Mouse (Mus musculus) thymus, adult 18-20 months (tissue): ENCODE data around the gene Tango6.

Source experiments
- DNase-seq, 2 experiments: peaks; one replicate each; pipeline ENCODE4 v3.0.0; 2022; ENCODE audit warnings: mixed read lengths in 2 of 2

Tango6 gene

DNA sequence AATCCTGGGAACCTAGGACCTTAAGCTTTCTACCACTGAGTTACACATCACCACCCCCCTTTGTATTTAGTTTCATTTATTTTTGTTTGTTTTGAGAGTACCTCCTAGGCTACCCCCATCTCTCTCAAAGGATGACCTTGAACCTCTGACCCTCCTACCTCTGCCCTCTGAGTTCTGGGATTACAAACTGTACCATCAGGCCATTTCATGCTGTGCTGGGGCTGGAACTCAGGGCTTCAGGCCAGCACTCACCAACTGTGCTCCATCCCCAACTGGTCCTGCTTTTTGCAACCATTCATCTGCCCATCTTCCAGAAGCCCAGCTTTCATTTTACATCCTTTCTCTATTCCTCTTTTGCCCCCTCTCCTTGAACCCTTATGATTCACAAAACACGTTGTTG is 81.7 kb downstream of the Tango6 start:
- no peak for DNase-seq

GRCm38 (mm10) chr8:106765570-106765969 is 82.7 kb downstream of the Tango6 start:
- no peak for DNase-seq

DNA sequence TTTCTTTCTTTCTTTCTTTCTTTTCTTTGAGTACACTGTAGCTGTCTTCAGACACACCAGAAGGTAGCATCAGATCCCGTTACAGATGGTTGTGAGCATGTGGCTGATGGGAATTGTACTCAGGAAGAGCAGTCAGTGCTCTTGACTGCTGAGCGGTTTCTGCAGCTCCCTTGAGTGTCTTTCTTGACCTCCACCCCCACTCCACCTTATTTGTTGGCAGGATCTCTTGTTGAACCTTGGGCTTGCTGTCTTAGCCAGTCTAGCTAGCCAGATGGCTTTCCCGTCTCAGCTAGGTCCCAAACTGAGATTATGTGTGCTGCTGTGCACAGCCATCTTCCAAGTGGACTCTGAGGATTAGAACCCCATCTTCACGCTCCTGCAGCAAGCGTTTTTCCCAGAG is 83.9 kb downstream of the Tango6 start:
- DNase-seq, result no peak

- DNase-seq, result no peak
These were observed 86.4 kb downstream of the Tango6 start for GRCm38 (mm10) chr8:106769147-106769805.

DNA sequence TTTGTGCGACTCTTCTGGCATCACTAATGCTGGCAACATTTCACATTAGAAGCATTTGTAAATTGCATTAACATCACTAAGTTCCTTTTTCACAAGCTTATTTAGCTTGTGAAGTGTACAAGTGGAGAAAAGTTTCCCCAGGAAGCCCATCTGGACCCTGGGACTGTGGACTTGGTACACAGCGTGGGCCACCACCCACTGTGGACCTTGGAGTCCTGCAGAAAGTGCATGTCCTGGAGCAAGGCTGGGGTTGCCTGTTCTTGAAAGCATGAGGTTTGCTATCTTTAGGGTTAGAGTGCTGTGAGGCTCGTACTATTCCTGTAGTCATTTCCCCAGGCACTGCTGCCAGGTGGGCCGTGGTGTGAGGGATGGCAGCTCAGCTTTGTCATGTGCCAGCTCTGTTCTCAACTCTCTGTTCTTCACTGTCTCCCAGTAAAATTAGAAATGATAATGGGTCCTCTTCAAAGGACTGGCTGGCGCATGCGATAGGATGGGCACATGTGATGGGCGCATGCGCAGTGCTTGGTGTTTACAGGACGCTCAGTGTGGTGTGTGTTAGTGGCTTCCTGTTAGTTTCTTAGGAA is 87.8 kb downstream of the Tango6 start:
- DNase-seq, result no peak

DNA sequence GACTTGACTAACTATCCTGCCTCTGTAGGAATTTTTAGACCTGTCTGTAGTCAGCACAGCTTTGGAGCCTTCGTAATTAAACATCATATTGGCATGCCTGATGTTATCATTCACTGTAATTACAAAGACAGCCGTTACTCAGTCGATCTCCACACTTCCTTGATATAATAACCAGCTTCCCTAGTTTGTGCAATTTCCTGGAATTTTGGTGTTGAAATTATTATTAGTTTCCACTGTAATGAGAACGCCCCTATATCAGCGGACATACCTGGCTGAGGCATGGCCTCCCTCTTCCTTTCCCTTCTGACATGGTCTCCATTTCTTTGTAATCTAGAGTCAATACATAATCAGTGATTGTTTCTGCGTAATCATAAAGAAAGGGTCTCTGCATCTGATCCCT is 89.2 kb downstream of the Tango6 start:
- DNase-seq, result no peak

DNA sequence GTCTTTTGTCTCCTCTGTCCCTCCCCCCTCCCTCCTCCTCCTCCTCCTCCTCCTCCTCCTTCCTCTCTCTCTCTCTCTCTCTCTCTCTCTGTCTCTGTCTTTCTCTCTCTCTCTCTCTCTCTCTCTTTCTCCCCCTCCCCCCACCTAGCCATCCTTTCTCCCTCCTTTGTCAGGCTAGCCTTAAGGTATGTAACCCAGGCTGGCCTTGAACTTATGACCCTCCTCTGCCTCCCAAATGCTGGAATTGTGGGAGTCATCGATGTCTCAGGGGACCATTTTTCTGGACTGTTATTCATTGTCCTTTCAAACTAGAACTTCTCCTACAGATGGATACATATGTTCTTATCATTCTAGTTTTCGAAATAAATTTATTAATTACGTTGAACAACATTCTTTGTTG is 89.6 kb downstream of the Tango6 start:
- no peak for DNase-seq

GRCm38 (mm10) chr8:106774567-106775320 is 91.9 kb downstream of the Tango6 start:
- DNase-seq, result no peak

DNA sequence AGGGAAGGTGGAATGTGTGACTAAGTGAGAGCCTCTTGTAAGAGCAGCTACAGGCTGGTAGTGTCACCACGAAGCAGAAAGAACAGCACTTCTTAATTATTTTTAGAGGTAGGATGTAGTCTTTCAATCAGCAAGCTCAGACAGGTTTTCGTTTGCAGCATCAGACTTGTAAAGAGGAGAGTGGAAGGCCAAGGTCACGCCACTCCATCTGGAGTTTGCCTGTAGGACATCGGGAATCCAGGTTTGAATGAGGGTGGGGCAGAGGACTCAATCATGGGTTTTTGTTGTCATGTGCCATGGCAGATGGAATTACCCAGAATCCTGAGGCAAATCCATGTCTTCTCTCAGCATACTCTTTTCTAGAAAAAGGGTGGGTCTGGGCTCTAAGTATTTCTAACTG is 106.8 kb downstream of the Tango6 start:
- no peak for DNase-seq

DNA sequence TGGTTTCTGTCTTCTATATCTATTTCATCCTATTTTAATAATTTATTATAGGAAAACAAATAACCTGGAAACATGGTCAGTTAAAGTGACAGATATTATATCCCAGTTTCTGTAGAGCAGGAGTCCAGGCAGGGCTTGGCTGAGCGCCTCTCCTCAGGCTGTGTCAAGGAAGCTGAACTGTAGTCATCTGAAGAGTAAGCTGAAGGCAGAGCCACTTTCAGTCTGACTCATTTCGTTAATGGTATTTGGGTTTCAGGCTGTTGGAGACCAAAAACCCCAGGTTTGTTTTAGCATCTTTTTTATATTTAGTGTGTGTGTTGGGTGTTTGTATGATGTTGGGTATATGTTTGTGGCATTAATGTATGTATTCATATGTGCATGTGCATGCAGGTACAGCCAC is 112.0 kb downstream of the Tango6 start:
- no peak for DNase-seq

DNA sequence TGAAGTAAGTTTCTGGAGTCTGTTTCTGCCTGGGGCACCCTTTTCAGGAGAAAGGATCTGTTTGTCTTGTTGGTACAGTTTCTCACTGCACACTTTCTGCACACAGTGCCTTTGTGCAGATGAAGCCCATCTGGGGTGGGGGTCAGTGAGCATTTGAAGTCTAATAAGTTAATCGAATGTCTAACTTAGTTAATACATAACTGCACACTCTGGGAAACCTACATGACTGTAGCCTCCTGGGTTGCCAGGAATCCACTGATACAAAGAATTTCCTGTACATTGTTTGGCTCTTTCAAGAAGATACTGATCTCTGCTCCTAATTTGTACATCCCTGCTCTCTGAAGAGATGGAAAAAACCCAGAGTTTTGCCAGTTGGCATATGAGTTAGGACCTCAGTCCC is 117.0 kb downstream of the Tango6 start:
- no peak for DNase-seq

DNA sequence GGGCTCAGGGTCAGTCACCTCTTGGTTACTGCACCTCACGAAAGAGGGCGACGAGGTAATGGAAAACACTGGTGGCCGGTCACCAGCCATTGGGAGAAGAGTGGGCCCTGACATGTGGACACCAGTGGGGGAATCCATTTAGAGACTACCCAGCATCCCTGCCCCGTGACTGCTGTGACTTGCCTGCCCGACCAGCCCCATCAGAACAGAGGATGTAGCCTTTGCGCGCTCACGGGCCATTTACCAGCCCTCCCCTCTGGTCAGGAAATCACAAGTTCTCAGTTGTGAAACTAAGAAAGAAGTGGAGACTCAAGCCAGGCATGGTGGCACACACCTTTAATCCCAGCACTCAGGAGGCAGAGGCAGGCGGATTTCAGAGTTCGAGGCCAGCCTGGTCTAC is 118.4 kb downstream of the Tango6 start:
- DNase-seq, result no peak

GRCm38 (mm10) chr8:106802384-106803137 is 119.7 kb downstream of the Tango6 start:
- DNase-seq, result peak in 1 of 2 experiments; percentile 17

DNA sequence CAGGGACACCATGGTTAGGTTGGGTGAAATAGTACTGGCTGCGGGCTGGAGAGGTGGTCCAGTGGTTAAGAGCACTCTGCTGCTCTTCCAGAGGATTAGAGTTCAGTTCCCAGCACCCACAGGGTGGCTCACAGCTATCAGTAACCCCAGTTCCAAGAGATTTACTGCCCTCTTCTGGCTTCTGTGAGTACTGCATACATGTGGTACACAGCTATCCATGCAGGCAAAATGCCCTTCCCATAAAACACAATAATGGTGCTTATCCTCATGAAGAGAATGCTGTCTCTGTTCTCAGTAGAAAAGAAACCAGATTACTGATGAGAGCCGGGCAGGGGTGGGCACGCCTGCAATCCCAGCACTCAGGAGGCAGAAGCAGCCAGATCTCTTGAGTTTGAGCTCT is 123.0 kb downstream of the Tango6 start:
- DNase-seq, result no peak

DNA sequence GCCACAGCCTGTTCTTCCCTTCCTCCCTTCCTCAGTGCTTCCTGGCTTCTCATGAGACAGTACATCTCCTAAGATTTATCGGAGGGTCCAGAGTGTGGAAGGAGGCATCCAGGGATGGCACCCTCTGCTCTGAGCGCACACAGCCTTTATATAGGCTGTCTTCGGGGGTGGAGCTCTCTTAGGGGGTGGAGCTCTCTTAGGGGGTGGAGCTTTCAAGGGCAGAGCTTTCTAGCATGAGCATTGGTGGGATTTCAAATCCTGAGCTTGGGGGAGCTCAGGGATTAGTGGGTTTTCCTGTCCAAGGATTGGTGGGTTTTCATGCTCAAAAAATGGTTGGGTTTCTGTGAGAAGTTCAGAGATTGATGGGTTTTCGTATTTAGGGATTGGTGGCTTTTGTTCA is 124.6 kb downstream of the Tango6 start:
- DNase-seq, result no peak

DNA sequence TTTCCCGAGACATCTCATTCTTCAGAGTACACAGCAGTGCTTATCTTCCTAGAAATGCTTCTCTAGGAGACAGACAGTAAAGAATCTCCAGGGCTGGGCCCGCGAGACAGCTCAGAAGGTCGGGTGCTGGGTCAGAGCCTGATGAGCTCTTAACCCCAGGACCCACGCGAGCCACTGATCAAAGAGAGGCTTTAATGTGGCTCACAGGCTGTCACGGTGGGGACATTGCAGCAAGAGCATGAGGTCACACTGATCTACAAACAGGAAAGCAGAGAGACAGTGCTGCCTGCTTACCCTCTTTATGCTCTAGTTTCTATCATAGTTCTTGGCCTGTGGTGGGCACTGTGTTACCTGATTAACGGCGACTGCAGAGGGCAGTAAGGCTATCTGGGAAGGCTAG is 126.9 kb downstream of the Tango6 start:
- no peak for DNase-seq

DNA sequence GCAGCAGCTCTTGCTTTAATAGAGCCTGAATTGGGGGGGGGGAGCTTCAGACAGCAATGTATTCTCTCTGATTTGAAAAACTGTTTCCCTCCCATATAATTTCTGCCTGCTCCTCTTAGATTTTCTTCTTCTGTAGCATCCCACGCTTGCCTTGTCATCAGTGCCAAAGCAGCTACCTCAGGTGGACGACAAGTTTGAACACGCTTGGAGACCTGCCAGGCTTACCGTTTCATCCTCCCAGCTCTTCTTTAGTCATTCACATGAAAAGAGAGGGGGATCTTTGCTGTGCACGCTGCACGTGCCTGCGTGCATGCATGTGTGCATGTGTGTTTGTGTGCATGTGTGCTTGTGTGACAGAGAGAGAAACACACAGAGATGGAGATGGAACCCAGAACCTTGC is 127.5 kb downstream of the Tango6 start:
- no peak for DNase-seq

DNA sequence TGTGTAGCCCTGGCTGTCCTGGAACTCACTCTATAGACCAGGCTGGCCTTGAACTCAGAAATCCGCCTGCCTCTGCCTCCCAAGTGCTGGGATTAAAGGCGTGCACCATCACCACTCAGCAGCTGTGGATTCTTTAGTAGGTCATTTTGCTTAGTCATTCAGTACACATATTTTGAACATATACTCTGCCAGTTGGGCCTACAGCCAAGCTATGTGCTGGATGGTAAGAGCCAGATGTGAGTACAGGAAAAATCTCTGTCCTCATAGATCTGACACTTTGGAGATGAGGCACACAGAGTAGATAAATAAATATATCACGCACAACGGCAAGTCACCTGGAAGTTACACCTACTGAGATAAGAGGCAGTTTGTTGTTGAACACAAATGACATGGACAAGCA is 129.7 kb downstream of the Tango6 start:
- no peak for DNase-seq

GRCm38 (mm10) chr8:106816431-106817170 is 133.7 kb downstream of the Tango6 start:
- no peak for DNase-seq

- no peak for DNase-seq
These were observed 134.3 kb downstream of the Tango6 start for GRCm38 (mm10) chr8:106817171-106817545.

DNA sequence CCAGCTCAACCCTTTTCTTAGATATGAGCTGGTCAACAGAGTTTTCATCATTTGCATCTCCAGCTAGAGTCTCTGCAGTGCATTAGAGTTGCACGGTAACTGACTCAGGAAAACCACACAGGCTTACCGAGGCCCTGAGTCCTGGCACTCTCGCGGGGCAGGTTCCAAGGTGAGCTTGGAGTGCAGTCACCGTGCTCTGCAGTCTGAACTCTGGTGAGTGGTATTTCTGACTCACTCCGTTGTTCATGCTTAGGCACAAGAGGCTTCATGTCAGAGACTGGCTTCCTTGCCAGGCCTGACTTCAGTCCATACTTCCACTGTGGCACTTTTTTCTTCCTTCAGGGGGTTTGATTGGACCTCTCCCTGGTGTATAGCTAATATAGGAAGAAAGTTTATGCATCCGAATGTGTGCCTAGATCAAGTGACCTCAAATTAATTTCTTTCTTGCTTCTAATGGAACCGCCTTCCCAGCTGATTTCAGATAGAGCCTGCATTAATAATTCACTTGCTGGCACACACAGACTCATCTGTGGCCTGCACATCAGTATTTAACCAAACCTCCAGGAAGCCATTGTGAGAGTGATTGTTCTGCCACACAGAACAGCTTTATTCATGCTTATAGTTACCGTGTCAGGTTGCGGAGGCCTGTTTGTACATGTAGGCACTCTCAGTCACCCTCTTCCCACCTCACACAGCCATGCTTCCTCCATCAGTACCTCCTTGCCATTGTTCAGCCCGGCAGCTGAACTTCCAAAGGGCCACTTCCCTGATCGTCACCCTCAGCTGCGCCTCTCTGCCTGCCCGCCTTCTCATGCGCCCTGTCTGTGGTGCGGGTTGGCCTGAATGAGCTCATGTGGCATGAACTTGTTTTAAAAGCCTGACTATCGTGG is 136.0 kb downstream of the Tango6 start:
- DNase-seq, result no peak

DNA sequence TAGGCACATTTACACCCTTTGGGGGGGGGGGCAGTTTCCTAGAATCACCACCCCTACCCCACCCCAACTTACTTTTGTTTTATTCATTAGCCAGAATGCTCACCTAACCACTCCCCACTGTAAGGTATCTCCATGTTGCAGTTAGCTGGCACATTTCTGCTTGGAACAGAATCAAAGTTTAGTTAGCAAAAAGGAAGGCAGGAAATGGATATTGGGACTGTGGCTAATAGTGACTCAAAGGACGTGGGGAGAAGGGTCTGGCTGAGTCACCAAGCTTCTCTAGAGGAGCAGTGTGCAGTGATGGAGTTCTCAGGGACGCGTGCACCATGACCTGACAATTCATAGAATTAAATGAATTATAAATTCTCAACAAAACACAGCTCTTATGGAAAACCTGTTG is 136.7 kb downstream of the Tango6 start:
- DNase-seq, result no peak
